Mouse (Mus musculus): Measurements from ENCODE around the gene Olfr284. TPM values are rescaled to one million over a fixed set of nuclear protein-coding genes. Genes with fewer than 3 reads are reported as not detected.

The Olfr284 gene
- polyA plus RNA-seq (2017; shearing (Covaris generic)) = not detected

GRCm38 (mm10) chr15:98340887-98341286 lies at the start of gene Olfr284:
Gene Olfr284, minus strand, starts transcription at chr15:98340987.

GRCm38 (mm10) chr15:98380846-98381245 lies 40.1 kb upstream of the Olfr284 start, which contains the start of gene Olfr283:
Gene Olfr283, minus strand, starts transcription at chr15:98380946.

GRCm38 (mm10) chr15:98317177-98317724 lies 23.5 kb downstream of the Olfr284 start, which contains the start of gene Olfr285:
Gene Olfr285, minus strand, starts transcription at chr15:98317353.

GRCm38 (mm10) chr15:98295628-98296551 lies 44.9 kb downstream of the Olfr284 start, which contains the start of gene Zfp641:
Gene Zfp641, minus strand, starts transcription at chr15:98296161.

Other genes with a start within 250 kb of the Olfr284 start
- 5.5 TPM for gene Pfkm, start 248.4 kb downstream of the Olfr284 start, polyA plus RNA-seq (2017; shearing (Covaris generic))
- gene Senp1, start 247.2 kb downstream of the Olfr284 start, polyA plus RNA-seq (2017; shearing (Covaris generic)) = 37.6 TPM
- 14.8 TPM for gene Asb8, start 175.4 kb downstream of the Olfr284 start, polyA plus RNA-seq (2017; shearing (Covaris generic))
- not detected for gene Ccdc184, start 173.8 kb downstream of the Olfr284 start, polyA plus RNA-seq (2017; shearing (Covaris generic))
- gene Olfr288, start 145.4 kb downstream of the Olfr284 start, polyA plus RNA-seq (2017; shearing (Covaris generic)) = not detected
- gene Gm44579, start 120.0 kb downstream of the Olfr284 start, polyA plus RNA-seq (2017; shearing (Covaris generic)) = 0.33 TPM
- gene Olfr287, start 119.9 kb downstream of the Olfr284 start, polyA plus RNA-seq (2017; shearing (Covaris generic)) = not detected
- gene Olfr286, start 106.5 kb downstream of the Olfr284 start, polyA plus RNA-seq (2017; shearing (Covaris generic)) = 0.38 TPM
- gene H1fnt, start 83.7 kb downstream of the Olfr284 start, polyA plus RNA-seq (2017; shearing (Covaris generic)) = not detected
- not detected for gene Zfp641, start 44.8 kb downstream of the Olfr284 start, polyA plus RNA-seq (2017; shearing (Covaris generic))
- gene Olfr285, start 23.6 kb downstream of the Olfr284 start, polyA plus RNA-seq (2017; shearing (Covaris generic)) = 0.10 TPM
- not detected for gene Olfr283, start 40.0 kb upstream of the Olfr284 start, polyA plus RNA-seq (2017; shearing (Covaris generic))
- not detected for gene Olfr282, start 90.2 kb upstream of the Olfr284 start, polyA plus RNA-seq (2017; shearing (Covaris generic))
- gene Olfr281, start 111.6 kb upstream of the Olfr284 start, polyA plus RNA-seq (2017; shearing (Covaris generic)) = 0.55 TPM
- gene OR5BS1P, start 128.9 kb upstream of the Olfr284 start, polyA plus RNA-seq (2017; shearing (Covaris generic)) = not detected
- not detected for gene Lalba, start 141.7 kb upstream of the Olfr284 start, polyA plus RNA-seq (2017; shearing (Covaris generic))
- gene Olfr279, start 151.4 kb upstream of the Olfr284 start, polyA plus RNA-seq (2017; shearing (Covaris generic)) = 0.21 TPM
- 71.2 TPM for gene Kansl2, start 193.3 kb upstream of the Olfr284 start, polyA plus RNA-seq (2017; shearing (Covaris generic))
- 124 TPM for gene Ccnt1, start 229.9 kb upstream of the Olfr284 start, polyA plus RNA-seq (2017; shearing (Covaris generic))
- gene 4930415O20Rik, start 230.0 kb upstream of the Olfr284 start, polyA plus RNA-seq (2017; shearing (Covaris generic)) = not detected

All from effector memory CD4-positive, alpha-beta T cell, adult 7 months (primary cell).